Mouse (Mus musculus): ENCODE data around the gene Anks1. TPM values are rescaled to one million over a fixed set of nuclear protein-coding genes. Genes with fewer than 3 reads are reported as not detected.
"Not testable (repeated sequence)": the region's sequence is repeated elsewhere in the genome, so short reads cannot be mapped to it uniquely, and the experiment has no call there.

Gene Anks1
- polyA plus RNA-seq, 1 experiment from 2014 or later = 91.5 TPM

DNA sequence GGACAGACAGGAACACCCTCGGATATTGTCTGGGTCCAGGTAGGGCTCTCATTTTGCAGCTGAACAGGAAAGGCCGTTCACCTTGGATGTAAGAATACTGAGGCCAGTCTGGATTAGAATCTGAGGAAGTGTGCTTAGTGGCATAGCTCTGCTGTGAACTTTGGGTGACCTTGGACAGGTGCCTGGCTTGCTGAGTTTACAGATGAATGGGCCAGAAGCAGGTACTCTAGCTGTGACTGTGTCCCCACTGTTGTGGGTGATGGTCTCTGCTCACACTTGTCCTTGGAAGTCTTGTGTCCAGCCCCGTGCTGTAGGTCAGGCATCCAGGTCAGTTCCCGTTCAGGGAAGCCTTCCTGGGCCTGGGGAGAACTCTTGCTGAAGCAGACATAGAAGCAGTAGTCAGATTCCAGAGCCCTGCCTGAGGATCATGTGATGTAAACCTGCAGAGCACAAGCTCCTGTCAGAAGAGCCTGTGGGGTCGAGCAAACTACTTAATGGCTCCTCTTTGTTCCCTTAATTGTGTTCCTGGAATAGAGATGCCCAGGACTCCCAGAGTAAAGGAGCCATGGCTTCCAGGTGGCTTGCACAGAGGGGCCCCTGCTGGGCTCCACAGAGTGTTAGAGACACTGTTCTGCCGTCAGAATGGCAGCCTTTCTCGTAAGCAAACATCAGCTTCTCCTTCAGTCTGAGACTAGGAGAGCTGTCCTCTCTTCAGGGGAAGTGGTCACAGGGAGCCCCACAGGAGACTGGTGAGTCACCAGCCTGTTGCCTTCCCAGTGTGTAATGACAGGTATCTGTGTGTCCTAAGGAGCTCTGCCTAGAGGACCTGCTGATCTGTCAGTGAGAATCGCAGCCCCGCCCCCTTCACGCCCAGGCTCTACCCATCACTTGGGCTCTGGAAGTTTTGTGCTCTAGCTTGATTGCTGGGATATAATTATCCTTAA, 85.2 kb downstream of the Anks1 start:
- Histone ChIP-seq H3K27me3 (no peaks in the 10 kb centered on the region), H3K27ac (no peak overlapping the region), H3K9me3 (replicated peaks) (no peaks in the 10 kb centered on the region), H3K4me3 (no peak overlapping the region), H3K4me2 (replicated peaks) (no peak overlapping the region), H3K9ac (no peak overlapping the region), H3K4me1 (peaks cover 3% of the 10 kb centered on the region; the same call in 1 of the 2 replicates), H3K36me3 (peaks cover 47% of the 10 kb centered on the region)
- WGBS = 64% methylated on average over 10 of the region's 10 CpGs
- no peak for ATAC-seq (ENCODE audit: low FRiP score)

DNA sequence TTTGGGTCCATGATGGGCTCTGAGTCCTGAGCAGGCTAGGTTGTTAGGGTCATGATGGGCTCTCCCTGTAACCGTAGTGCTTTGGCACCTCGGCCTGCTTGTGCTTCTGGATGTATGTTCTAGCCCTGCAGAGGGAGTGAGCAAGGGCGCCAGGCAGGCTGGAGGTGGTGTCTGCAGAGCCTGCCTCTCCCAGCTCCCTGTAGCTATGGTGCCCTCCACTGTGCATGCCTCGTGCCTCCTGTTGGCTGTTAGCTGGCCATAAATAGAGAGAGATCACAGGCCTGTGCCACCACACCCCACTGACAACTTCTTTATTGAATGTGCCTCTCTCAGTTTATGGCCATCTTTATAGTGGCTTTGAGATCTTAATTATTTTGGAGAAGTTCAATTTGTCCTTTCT, 87.2 kb downstream of the Anks1 start:
- Histone ChIP-seq H3K4me2 (replicated peaks) (no peak overlapping the region), H3K36me3 (peaks cover 49% of the 10 kb centered on the region)

DNA sequence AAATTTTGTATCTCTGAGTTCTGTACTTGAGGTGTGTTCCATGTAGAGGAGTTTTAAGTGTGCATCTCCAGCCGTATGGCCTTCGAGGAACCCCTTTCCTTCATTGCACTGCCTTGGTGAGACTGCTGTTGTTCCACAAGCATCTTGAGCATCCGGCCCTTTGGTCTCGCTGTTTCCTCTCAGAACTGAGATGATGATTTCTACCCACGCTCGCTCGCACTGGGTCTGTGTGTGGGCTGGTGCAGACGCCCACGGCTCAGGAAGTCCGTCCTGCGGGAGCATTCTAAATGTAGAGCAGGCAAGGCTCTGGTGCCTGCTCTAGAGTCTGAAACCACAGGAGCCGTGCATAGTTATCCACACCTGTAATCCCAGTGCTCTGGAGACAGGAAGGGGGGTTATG, 88.1 kb downstream of the Anks1 start:
- peak overlapping the region; percentile 30; the same call in 1 of the 2 replicates for H3K27ac ChIP-seq
- H3K36me3 ChIP-seq = peaks cover 44% of the 10 kb centered on the region
- WGBS = 79% methylated on average over 12 of the region's 12 CpGs
- H3K9me3 ChIP-seq (replicated peaks) = no peaks in the 10 kb centered on the region
- peaks cover 20% of the 10 kb centered on the region for H3K4me1 ChIP-seq
- H3K4me3 ChIP-seq = no peak overlapping the region
- H3K9ac ChIP-seq = no peak overlapping the region
- no peak for ATAC-seq (ENCODE audit: low FRiP score)
- H3K4me2 ChIP-seq (replicated peaks) = no peak overlapping the region
- H3K27me3 ChIP-seq = no peaks in the 10 kb centered on the region

More for the DNA sequence above, 87.2 kb downstream of the Anks1 start:
- no peak for ATAC-seq (ENCODE audit: low FRiP score)
- Histone ChIP-seq H3K27me3 (no peaks in the 10 kb centered on the region), H3K27ac (no peak overlapping the region), H3K9ac (no peak overlapping the region), H3K9me3 (replicated peaks) (no peaks in the 10 kb centered on the region), H3K4me1 (peaks cover 13% of the 10 kb centered on the region), H3K4me3 (no peak overlapping the region)
- WGBS = 94% methylated on average over 4 of the region's 4 CpGs

DNA sequence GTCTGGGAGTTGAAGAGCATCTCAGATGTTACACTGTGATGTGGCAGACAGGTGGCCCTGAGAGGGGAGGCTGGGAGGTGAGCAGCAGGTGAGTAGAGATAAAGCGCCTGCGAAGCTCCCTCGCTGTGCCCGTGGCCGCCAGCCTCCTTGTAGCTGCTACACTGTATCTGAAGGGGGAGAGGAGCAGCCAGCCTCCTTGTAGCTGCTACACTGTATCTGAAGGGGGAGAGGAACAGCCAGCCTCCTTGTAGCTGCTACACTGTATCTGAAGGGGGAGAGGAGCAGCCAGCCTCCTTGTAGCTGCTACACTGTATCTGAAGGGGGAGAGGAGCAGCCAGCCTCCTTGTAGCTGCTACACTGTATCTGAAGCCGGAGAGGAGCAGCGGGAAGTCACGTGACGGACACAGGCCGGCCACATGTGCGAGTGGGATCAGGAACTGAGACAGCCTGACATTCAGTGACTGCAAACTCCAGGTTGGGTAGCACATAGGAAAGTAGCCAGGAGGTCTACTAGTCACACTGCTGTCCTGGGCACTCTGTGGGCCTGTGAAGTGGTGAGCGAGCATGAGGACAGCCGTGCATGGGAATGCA, 90.7 kb downstream of the Anks1 start:
- not testable (repeated sequence) for H3K9ac ChIP-seq; H3K4me2 ChIP-seq (replicated peaks); H3K9me3 ChIP-seq (replicated peaks); H3K4me3 ChIP-seq; H3K27me3 ChIP-seq; ATAC-seq (ENCODE audit: low FRiP score)
- Histone ChIP-seq H3K36me3 (peaks cover 40% of the 10 kb centered on the region), H3K4me1 (peaks cover 28% of the 10 kb centered on the region), H3K27ac (peak overlapping the region; percentile 79)
- 85% methylated on average over 13 of the region's 13 CpGs for WGBS

- Histone ChIP-seq H3K27me3 (no peaks in the 10 kb centered on the region), H3K9ac (no peak overlapping the region), H3K4me1 (peaks cover 32% of the 10 kb centered on the region), H3K4me2 (replicated peaks) (no peak overlapping the region), H3K36me3 (peaks cover 35% of the 10 kb centered on the region), H3K4me3 (no peak overlapping the region), H3K27ac (peak overlapping the region; percentile 79), H3K9me3 (replicated peaks) (no peaks in the 10 kb centered on the region)
- 40% methylated on average over 4 of the region's 4 CpGs for WGBS
- no peak for ATAC-seq (ENCODE audit: low FRiP score)
Observed at GRCm38 (mm10) chr17:28000389-28000788, 91.3 kb downstream of the Anks1 start.

GRCm38 (mm10) chr17:28000851-28001250, 91.7 kb downstream of the Anks1 start:
- WGBS = 50% methylated on average over 1 of the region's 1 CpGs
- Histone ChIP-seq H3K27me3 (no peaks in the 10 kb centered on the region), H3K4me2 (replicated peaks) (no peak overlapping the region), H3K9ac (no peak overlapping the region), H3K27ac (peak overlapping the region; percentile 72), H3K4me3 (no peak overlapping the region), H3K36me3 (peaks cover 34% of the 10 kb centered on the region), H3K4me1 (peaks cover 36% of the 10 kb centered on the region), H3K9me3 (replicated peaks) (no peaks in the 10 kb centered on the region)
- ATAC-seq (ENCODE audit: low FRiP score) = no peak

DNA sequence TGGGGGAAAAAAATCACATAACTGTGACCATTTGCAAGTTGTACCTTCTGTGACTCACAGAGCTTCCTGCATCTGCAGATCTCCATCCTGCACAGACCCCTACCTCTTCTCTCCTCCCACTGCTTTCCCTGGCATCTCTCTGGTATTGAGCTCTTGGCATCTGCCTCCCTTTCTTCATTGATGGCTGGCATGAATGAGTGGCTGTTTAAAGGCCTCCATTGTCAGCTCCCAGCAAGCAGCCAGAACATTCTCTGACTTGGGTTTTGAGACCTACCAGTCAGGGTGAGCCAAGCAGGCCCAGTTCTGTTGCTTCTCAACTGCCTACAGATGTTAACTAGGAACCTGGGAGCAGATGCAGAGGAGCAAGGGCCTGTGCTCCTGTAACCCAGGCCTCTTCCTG, 96.3 kb downstream of the Anks1 start:
- Histone ChIP-seq H3K4me2 (replicated peaks) (no peak overlapping the region), H3K36me3 (peaks cover 23% of the 10 kb centered on the region), H3K4me3 (no peak overlapping the region), H3K9me3 (replicated peaks) (no peaks in the 10 kb centered on the region), H3K4me1 (peaks cover 68% of the 10 kb centered on the region), H3K27me3 (no peaks in the 10 kb centered on the region), H3K9ac (no peak overlapping the region), H3K27ac (no peak overlapping the region)
- ATAC-seq (ENCODE audit: low FRiP score) = no peak

GRCm38 (mm10) chr17:28006208-28006607, 97.1 kb downstream of the Anks1 start:
- Histone ChIP-seq H3K27ac (peak overlapping the region; percentile 80; the same call in 1 of the 2 replicates), H3K4me2 (replicated peaks) (no peak overlapping the region), H3K36me3 (peaks cover 29% of the 10 kb centered on the region), H3K9me3 (replicated peaks) (no peaks in the 10 kb centered on the region), H3K4me3 (no peak overlapping the region), H3K4me1 (peaks cover 62% of the 10 kb centered on the region), H3K9ac (no peak overlapping the region), H3K27me3 (no peaks in the 10 kb centered on the region)
- WGBS = 85% methylated on average over 8 of the region's 8 CpGs
- ATAC-seq (ENCODE audit: low FRiP score) = no peak

DNA sequence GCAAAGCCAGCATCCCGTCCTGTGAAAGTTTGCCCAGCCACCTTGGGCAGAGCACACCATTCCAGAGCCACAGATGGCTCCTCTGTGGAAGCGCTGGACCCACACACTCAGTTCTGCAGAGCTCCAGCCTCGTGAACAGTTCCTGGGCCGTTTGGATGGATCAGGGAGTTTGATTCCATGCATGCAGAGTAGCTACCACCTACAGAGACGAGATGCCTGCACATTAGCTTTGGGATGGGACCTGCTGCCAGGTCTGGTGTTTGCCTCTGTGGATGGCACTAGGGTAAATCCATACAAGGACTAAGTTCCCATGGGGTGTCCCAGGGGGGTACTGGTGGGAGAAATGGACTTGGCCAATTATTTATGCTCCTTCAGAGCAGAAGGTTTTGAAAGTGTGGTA, 97.5 kb downstream of the Anks1 start:
- peaks cover 30% of the 10 kb centered on the region for H3K36me3 ChIP-seq
- WGBS = 51% methylated on average over 5 of the region's 5 CpGs
- peak overlapping the region; percentile 80; the same call in 1 of the 2 replicates for H3K27ac ChIP-seq
- no peaks in the 10 kb centered on the region for H3K27me3 ChIP-seq
- peaks cover 58% of the 10 kb centered on the region for H3K4me1 ChIP-seq
- ATAC-seq (ENCODE audit: low FRiP score) = no peak
- no peak overlapping the region for H3K4me2 ChIP-seq (replicated peaks)
- no peak overlapping the region for H3K4me3 ChIP-seq
- H3K9ac ChIP-seq = no peak overlapping the region
- H3K9me3 ChIP-seq (replicated peaks) = no peaks in the 10 kb centered on the region

DNA sequence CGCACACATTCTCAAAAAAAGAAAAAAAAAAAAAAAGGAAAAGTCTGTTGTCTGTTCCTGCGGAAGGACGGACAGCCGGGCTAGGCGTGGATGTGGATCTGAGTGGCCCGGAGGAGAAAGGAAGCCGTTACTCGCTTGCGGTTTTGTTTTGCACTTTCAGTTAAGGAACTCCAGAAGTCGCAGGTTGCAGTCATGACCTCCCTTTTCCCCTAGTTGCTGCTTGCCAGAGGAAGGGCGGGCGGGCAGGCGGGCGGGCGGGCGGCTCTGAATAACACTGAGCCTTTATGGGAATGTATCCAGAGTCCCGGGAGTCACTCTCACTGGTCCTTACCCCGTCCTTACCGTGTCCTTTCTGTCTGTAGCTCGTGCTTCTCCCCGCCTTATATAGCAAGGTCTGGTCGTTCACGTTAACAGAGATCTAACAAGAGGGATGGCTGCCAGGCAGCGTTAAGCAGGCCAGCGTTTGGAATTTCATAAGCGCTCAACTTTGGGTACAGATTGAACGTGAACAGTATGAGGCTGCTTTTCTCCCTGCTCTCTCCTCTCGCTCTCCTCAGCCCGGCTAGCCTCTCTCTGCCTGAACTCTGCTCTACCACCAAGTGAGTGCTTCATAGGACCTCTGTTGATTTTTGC, 98.2 kb downstream of the Anks1 start:
- Histone ChIP-seq H3K4me2 (replicated peaks) (peak overlapping the region; percentile 38), H3K27ac (peak overlapping the region; percentile 80), H3K27me3 (no peaks in the 10 kb centered on the region), H3K9me3 (replicated peaks) (no peaks in the 10 kb centered on the region), H3K4me1 (peaks cover 54% of the 10 kb centered on the region), H3K4me3 (no peak overlapping the region), H3K36me3 (peaks cover 30% of the 10 kb centered on the region), H3K9ac (peak overlapping the region; percentile 45; the same call in 1 of the 2 replicates)
- WGBS = 13% methylated on average over 29 of the region's 29 CpGs
- no peak for ATAC-seq (ENCODE audit: low FRiP score)

DNA sequence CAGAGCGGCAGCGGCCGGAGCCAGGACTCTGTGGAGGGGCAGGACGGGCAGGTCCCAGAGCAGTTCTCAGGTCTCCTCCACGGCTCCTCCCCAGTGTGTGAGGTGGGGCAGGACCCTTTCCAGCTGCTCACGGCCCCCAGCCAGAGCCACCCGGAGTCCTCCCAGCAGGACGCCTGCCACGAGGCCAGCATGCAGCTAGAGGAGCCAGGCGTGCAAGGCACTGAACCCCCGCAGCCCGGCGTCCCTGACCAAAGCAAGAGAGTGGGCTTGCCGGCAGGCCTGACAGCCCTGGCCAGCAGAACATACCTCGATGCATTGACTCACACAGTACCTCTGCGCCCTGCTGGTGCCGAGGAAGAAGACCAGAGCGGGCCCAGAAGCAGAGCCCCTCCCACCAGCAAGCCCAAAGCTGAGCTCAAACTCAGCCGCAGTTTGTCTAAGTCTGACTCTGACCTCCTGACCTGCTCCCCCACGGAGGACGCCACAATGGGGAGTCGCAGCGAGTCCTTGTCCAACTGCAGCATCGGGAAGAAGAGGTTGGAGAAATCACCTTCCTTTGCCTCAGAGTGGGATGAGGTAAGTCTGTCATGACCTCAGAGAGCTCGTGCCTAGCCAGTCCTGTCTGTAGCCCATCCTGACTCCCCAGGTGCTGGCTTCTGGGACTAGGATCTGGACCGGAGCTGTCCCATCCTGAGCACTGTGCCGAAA, 98.9 kb downstream of the Anks1 start:
- Histone ChIP-seq H3K27me3 (no peaks in the 10 kb centered on the region), H3K4me1 (peaks cover 57% of the 10 kb centered on the region), H3K9ac (peak overlapping the region; percentile 45; the same call in 1 of the 2 replicates), H3K27ac (peak overlapping the region; percentile 80), H3K36me3 (peaks cover 30% of the 10 kb centered on the region), H3K9me3 (replicated peaks) (no peaks in the 10 kb centered on the region), H3K4me2 (replicated peaks) (peak overlapping the region; percentile 38), H3K4me3 (peak overlapping the region; percentile 8; the same call in 1 of the 2 replicates)
- 20% methylated on average over 27 of the region's 27 CpGs for WGBS
- no peak for ATAC-seq (ENCODE audit: low FRiP score)

- ATAC-seq (ENCODE audit: low FRiP score) = no peak
- Histone ChIP-seq H3K4me1 (peaks cover 63% of the 10 kb centered on the region), H3K27me3 (no peaks in the 10 kb centered on the region), H3K9ac (no peak overlapping the region), H3K27ac (no peak overlapping the region), H3K36me3 (peaks cover 30% of the 10 kb centered on the region), H3K4me3 (0 out of 2 replicates have a peak overlapping the region, but pooled peaks have one; percentile 8), H3K4me2 (replicated peaks) (peak overlapping the region; percentile 38), H3K9me3 (replicated peaks) (no peaks in the 10 kb centered on the region)
- whole genome bisulfite sequencing = 63% methylated on average over 8 of the region's 8 CpGs
Observed at GRCm38 (mm10) chr17:28008565-28008981, 99.5 kb downstream of the Anks1 start.

Data from hindbrain, embryonic 12.5 days (tissue).